Comparison of ENCODE assay signal across 16 mouse cellular contexts in genomic region chr7:66225881-66226280, GRCm38 (mm10).
DNase-seq lines count a peak whose midpoint lies in the region; ATAC-seq lines count a peak whose summit lies in the region.
"Had no signal": no experiment of that assay in that cellular context is flagged by ENCODE, and none has a peak within 500 bp of the region (broad histone marks: within the 10 kb centered on the region; RNA-seq: fewer than 3 reads in every experiment).

No protein-coding gene starts in this region.

- H3K27ac ChIP-seq in hindbrain, embryonic 10.5 days = peak overlapping the region; percentile 2; the same call in 1 of the 2 replicates
- H3K27ac ChIP-seq in hindbrain, embryonic 13.5 days = no peak overlapping the region
- peak overlapping the region; percentile 39; the same call in 1 of the 2 replicates for H3K27ac ChIP-seq in liver, embryonic 15.5 days (replicated peaks)
- H3K27ac ChIP-seq in forebrain, embryonic 13.5 days = no peak overlapping the region
- H3K27ac ChIP-seq: neural tube, embryonic 12.5 days had no signal

- H3K4me3 ChIP-seq in hindbrain, embryonic 10.5 days = no peak overlapping the region
- H3K4me3 ChIP-seq in hindbrain, embryonic 13.5 days = no peak overlapping the region
- no peak overlapping the region for H3K4me3 ChIP-seq in liver, embryonic 15.5 days (replicated peaks)
- no peak overlapping the region for H3K4me3 ChIP-seq in forebrain, embryonic 13.5 days
- H3K4me3 ChIP-seq: neural tube, embryonic 12.5 days had no signal

- no peak overlapping the region for H3K9ac ChIP-seq in hindbrain, embryonic 13.5 days
- H3K9ac ChIP-seq in liver, embryonic 15.5 days = no peak overlapping the region
- no peak overlapping the region for H3K9ac ChIP-seq in forebrain, embryonic 13.5 days
- H3K9ac ChIP-seq: lung, embryonic 14.5 days; neural tube, embryonic 12.5 days had no signal

- no peaks in the 10 kb centered on the region for H3K36me3 ChIP-seq in hindbrain, embryonic 10.5 days
- no peaks in the 10 kb centered on the region for H3K36me3 ChIP-seq in hindbrain, embryonic 13.5 days
- no peaks in the 10 kb centered on the region for H3K36me3 ChIP-seq in liver, embryonic 15.5 days (replicated peaks)
- H3K36me3 ChIP-seq in forebrain, embryonic 13.5 days (ENCODE audit: poor library complexity, severe bottlenecking) = no peaks in the 10 kb centered on the region
- H3K36me3 ChIP-seq: neural tube, embryonic 12.5 days had no signal

- no peak overlapping the region for H3K4me2 ChIP-seq in hindbrain, embryonic 13.5 days
- H3K4me2 ChIP-seq in liver, embryonic 15.5 days = no peak overlapping the region
- no peak overlapping the region for H3K4me2 ChIP-seq in forebrain, embryonic 13.5 days
- H3K4me2 ChIP-seq: heart, embryonic 11.5 days; lung, embryonic 14.5 days; neural tube, embryonic 12.5 days had no signal

- no peaks in the 10 kb centered on the region for H3K9me3 ChIP-seq in hindbrain, embryonic 10.5 days
- no peaks in the 10 kb centered on the region for H3K9me3 ChIP-seq in hindbrain, embryonic 13.5 days
- no peaks in the 10 kb centered on the region for H3K9me3 ChIP-seq in liver, embryonic 15.5 days (replicated peaks)
- no peaks in the 10 kb centered on the region for H3K9me3 ChIP-seq in forebrain, embryonic 13.5 days (replicated peaks)
- H3K9me3 ChIP-seq: neural tube, embryonic 12.5 days had no signal

- WGBS in hindbrain, embryonic 10.5 days = 87% methylated on average over 3 of the region's 3 CpGs
- WGBS in hindbrain, embryonic 13.5 days = 87% methylated on average over 3 of the region's 3 CpGs
- 35% methylated on average over 3 of the region's 3 CpGs for WGBS in liver, embryonic 15.5 days (ENCODE audit: insufficient replicate concordance)
- WGBS in forebrain, embryonic 13.5 days = 85% methylated on average over 3 of the region's 3 CpGs

- 0 out of 2 replicates have a peak, but pooled peaks cover 5% of the 10 kb centered on the region for H3K27me3 ChIP-seq in hindbrain, embryonic 10.5 days (ENCODE audit: insufficient read depth, poor library complexity, severe bottlenecking)
- no peaks in the 10 kb centered on the region for H3K27me3 ChIP-seq in hindbrain, embryonic 13.5 days
- no peaks in the 10 kb centered on the region for H3K27me3 ChIP-seq in liver, embryonic 15.5 days
- H3K27me3 ChIP-seq in forebrain, embryonic 13.5 days = no peaks in the 10 kb centered on the region
- H3K27me3 ChIP-seq: neural tube, embryonic 12.5 days had no signal

- H3K4me1 ChIP-seq in hindbrain, embryonic 10.5 days (replicated peaks) = peaks cover 35% of the 10 kb centered on the region
- peaks cover 25% of the 10 kb centered on the region for H3K4me1 ChIP-seq in hindbrain, embryonic 13.5 days (replicated peaks)
- peaks cover 41% of the 10 kb centered on the region for H3K4me1 ChIP-seq in liver, embryonic 15.5 days (replicated peaks)
- peaks cover 12% of the 10 kb centered on the region for H3K4me1 ChIP-seq in forebrain, embryonic 13.5 days

- no peak for ATAC-seq in hindbrain, embryonic 13.5 days (ENCODE audit: low FRiP score)
- no peak for ATAC-seq in liver, embryonic 15.5 days (ENCODE audit: insufficient read depth)
- ATAC-seq in erythroblast, adult 5-6 weeks (replicated peaks; ENCODE audit: low FRiP score, poor library complexity, severe bottlenecking) = no peak
- ATAC-seq in forebrain, embryonic 13.5 days = no peak
- ATAC-seq: intestine, embryonic 16.5 days had no signal

- DNase-seq in hindbrain, embryonic 10.5 days (ENCODE audit: low spot score) = no peak
- DNase-seq in 416B (ENCODE audit: low read depth) = peak; percentile 70
- peak; percentile 35 for DNase-seq in MEL-GATA-1-ER (ENCODE audit: extremely low read depth, low read depth)
- DNase-seq in urinary bladder, postnatal 10 days (ENCODE audit: low spot score) = no peak
- DNase-seq: cerebellum, adult 9-10 months; heart, postnatal 36 days; kidney, postnatal 14 days; lung, embryonic 14.5 days; midbrain, embryonic 14.5 days had no signal

Comparison
In these comparisons a context has a peak if more than half of its experiments do, and no peak if none do; other contexts are left out.
1. H3K27ac ChIP-seq: peak in hindbrain, embryonic 10.5 days (single experiment) and liver, embryonic 15.5 days (single experiment); none in hindbrain, embryonic 13.5 days (single experiment) and forebrain, embryonic 13.5 days (single experiment).
2. DNase-seq: peak in 416B (single experiment) and MEL-GATA-1-ER (single experiment); none in hindbrain, embryonic 10.5 days (single experiment) and urinary bladder, postnatal 10 days (single experiment).